Comparison of ENCODE assay signal across 9 mouse cellular contexts in the genomic region with DNA sequence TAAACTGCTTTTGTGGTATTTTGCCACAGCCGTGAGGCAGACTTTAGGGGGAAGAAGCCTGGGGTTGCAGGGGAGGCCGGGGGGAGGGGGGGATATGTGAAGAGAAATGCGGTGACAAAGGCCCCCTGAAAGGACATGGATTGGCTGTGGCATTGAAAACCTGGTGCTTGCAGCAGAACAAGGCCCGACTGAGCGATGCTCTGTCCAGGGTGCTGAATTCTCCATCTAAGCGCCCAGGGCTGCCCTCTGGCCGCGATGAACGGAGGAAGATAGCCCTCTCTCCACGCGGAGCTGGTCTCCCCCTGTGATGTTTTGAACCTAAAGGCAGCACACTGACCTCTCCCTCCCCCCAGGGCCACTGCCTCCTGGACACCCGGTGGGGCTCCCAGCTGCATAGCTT. TPM values are rescaled to one million over a fixed set of nuclear protein-coding genes. Genes with fewer than 3 reads are reported as not detected.
DNase-seq lines count a peak whose midpoint lies in the region; ATAC-seq and TF ChIP-seq lines count a peak whose summit lies in the region.
"Had no signal": no experiment of that assay in that cellular context is flagged by ENCODE, and none has a peak within 500 bp of the region (broad histone marks: within the 10 kb centered on the region; RNA-seq: fewer than 3 reads in every experiment).

No protein-coding gene starts in this region.

- H3K9ac ChIP-seq in kidney, postnatal 0 days (ENCODE audit: low read depth, low read length): no peak overlapping the region

- H3K27ac ChIP-seq in gastrocnemius, adult 2 months: no peak overlapping the region
- H3K27ac ChIP-seq in kidney, postnatal 0 days: no peak overlapping the region

- H3K4me2 ChIP-seq in kidney, postnatal 0 days (ENCODE audit: low read length): no peak overlapping the region

- H3K4me3 ChIP-seq in gastrocnemius, adult 2 months: no peak overlapping the region
- H3K4me3 ChIP-seq in kidney, postnatal 0 days (replicated peaks; ENCODE audit: low read depth, low read length): no peak overlapping the region

- no peak; the same call in 1 of the 2 replicates for TF ChIP-seq CTCF in gastrocnemius, adult 2 months (IDR thresholded peaks at IDR 0.05)
- TF ChIP-seq CTCF in kidney, postnatal 0 days (IDR thresholded peaks at IDR 0.05; ENCODE audit: low read depth): peak; percentile 17; the same call in 1 of the 2 replicates

- no peaks in the 10 kb centered on the region for H3K36me3 ChIP-seq in kidney, postnatal 0 days (ENCODE audit: insufficient read depth, low read length)

- H3K27me3 ChIP-seq in kidney, postnatal 0 days (ENCODE audit: insufficient read depth, low read length): no peaks in the 10 kb centered on the region

- no peaks in the 10 kb centered on the region for H3K4me1 ChIP-seq in kidney, postnatal 0 days (replicated peaks; ENCODE audit: insufficient read depth, low read length)

- WGBS in kidney, postnatal 0 days: 2% methylated on average over 12 of the region's 12 CpGs

- ATAC-seq in kidney, postnatal 0 days (replicated peaks; ENCODE audit: low FRiP score, low read depth): no peak

- peak; percentile 46 for DNase-seq in gastrocnemius, adult 2 months
- DNase-seq in gastrocnemius, adult 18-20 months (ENCODE audit: low spot score): no peak
- peak; percentile 67 for DNase-seq in 3T3-L1 (ENCODE audit: low read depth, low spot score)
- peak; percentile 85 for DNase-seq in adrenal gland, postnatal 14 days
- DNase-seq in kidney, postnatal 0 days (ENCODE audit: low spot score): peak; percentile 81
- peak; percentile 87 for DNase-seq in mesoderm, embryonic 11.5 days (ENCODE audit: low read depth, low spot score)
- no peak for DNase-seq in MN1 (ENCODE audit: low spot score)
- no peak for DNase-seq in right cerebral cortex, postnatal 25 days

- intact Hi-C loops in gastrocnemius, adult 2 months (cut with DNase I): no loop called here

- no peaks in the 10 kb centered on the region for H3K9me3 ChIP-seq in kidney, postnatal 0 days (replicated peaks; ENCODE audit: low read length)

RNA-seq across cellular contexts. Expression of a gene that starts 13.1 kb away (rescaled TPM):
- 1 to 10 TPM in 1 of 2 experiments, under 1 TPM in 1; 0.46 to 1.0 TPM for total RNA-seq in gastrocnemius, adult 2 months (2021)
- total RNA-seq in gastrocnemius, adult 18-20 months (2021): under 1 TPM; 0.50 to 0.76 TPM
- total RNA-seq in adrenal gland, postnatal 14 days (2021): 7.0 and 8.4 TPM in 2 replicates
- polyA plus RNA-seq in kidney, postnatal 0 days (2015; fragmentation: Nextera tagmentation; extraction: Ambion mirVana): 1.1 and 1.4 TPM in 2 replicates

RNA-seq across cellular contexts. Expression of a gene that starts 13.9 kb away (rescaled TPM):
- total RNA-seq in gastrocnemius, adult 2 months (2021): 1 to 10 TPM; 4.2 to 6.2 TPM
- total RNA-seq in gastrocnemius, adult 18-20 months (2021): 1 to 10 TPM; 5.7 to 6.5 TPM
- total RNA-seq in adrenal gland, postnatal 14 days (2021): 16.6 and 20.1 TPM in 2 replicates
- polyA plus RNA-seq in kidney, postnatal 0 days (2015; fragmentation: Nextera tagmentation; extraction: Ambion mirVana): 59.3 and 61.8 TPM in 2 replicates

RNA-seq across cellular contexts. Expression of a gene that starts 42.5 kb away (rescaled TPM):
- total RNA-seq in gastrocnemius, adult 2 months (2021): under 1 TPM; 0.22 to 0.38 TPM
- under 1 TPM in 1 of 2 experiments, not detected in 1; 0.55 TPM for total RNA-seq in gastrocnemius, adult 18-20 months (2021)
- total RNA-seq in adrenal gland, postnatal 14 days (2021): 0.71 and 0.96 TPM in 2 replicates
- polyA plus RNA-seq in kidney, postnatal 0 days (2015; fragmentation: Nextera tagmentation; extraction: Ambion mirVana): 0.28 TPM in 1 of 2 replicates, not detected in the other
- polyA plus RNA-seq: heart, embryonic 14.5 days had no signal

RNA-seq across cellular contexts. Expression of a gene that starts 43.0 kb away (rescaled TPM):
- total RNA-seq in gastrocnemius, adult 2 months (2021): 10 to 100 TPM in 1 of 2 experiments, 1 to 10 TPM in 1; 8.4 to 12.6 TPM
- 1 to 10 TPM; 7.0 to 7.8 TPM for total RNA-seq in gastrocnemius, adult 18-20 months (2021)
- total RNA-seq in adrenal gland, postnatal 14 days (2021): 60.1 and 64.8 TPM in 2 replicates
- 39.0 and 46.6 TPM in 2 replicates for polyA plus RNA-seq in kidney, postnatal 0 days (2015; fragmentation: Nextera tagmentation; extraction: Ambion mirVana)

RNA-seq across cellular contexts. Expression of a gene that starts 49.2 kb away (rescaled TPM):
- 10 to 100 TPM; 88.4 to 92.5 TPM for total RNA-seq in gastrocnemius, adult 2 months (2021)
- 10 to 100 TPM; 79.0 to 81.8 TPM for total RNA-seq in gastrocnemius, adult 18-20 months (2021)
- total RNA-seq in adrenal gland, postnatal 14 days (2021): 61.1 and 78.0 TPM in 2 replicates
- polyA plus RNA-seq in kidney, postnatal 0 days (2015; fragmentation: Nextera tagmentation; extraction: Ambion mirVana): 3.5 and 4.0 TPM in 2 replicates

Comparison
In these comparisons a context has a peak if more than half of its experiments do, and no peak if none do; other contexts are left out.
1. DNase-seq: peak in gastrocnemius, adult 2 months (single experiment), 3T3-L1 (single experiment), adrenal gland, postnatal 14 days (single experiment), kidney, postnatal 0 days (single experiment) and mesoderm, embryonic 11.5 days (single experiment); none in gastrocnemius, adult 18-20 months (single experiment), MN1 (single experiment) and right cerebral cortex, postnatal 25 days (single experiment).